Mouse (Mus musculus) testis, postnatal 10 days (tissue): Measurements from ENCODE around the gene Spsb2.

Experiments
- DNase-seq: peaks from one replicate; pipeline ENCODE4 v3.0.0; 2021; ENCODE audit warnings: low spot score

Spsb2 gene

GRCm38 (mm10) chr6:124857840-124858530, 49.5 kb downstream of the Spsb2 start:
- DNase-seq = peak; percentile 42

GRCm38 (mm10) chr6:124858561-124859318, 50.3 kb downstream of the Spsb2 start:
- DNase-seq = no peak

GRCm38 (mm10) chr6:124859725-124860124, 51.3 kb downstream of the Spsb2 start:
- peak; percentile 95 for DNase-seq
